Mouse (Mus musculus) CD8-positive naive resting alpha-beta T cell, adult 57 days (primary cell): ENCODE data around the gene Ptpn12. TPM values are rescaled to one million over a fixed set of nuclear protein-coding genes. Genes with fewer than 3 reads are reported as not detected.

Experiments
- total RNA-seq: library from RNA; stranded (reverse); gene quantifications from one replicate; pipeline ENCODE4 v1.2.4, GENCODE M21; 2023

Gene Ptpn12
- total RNA-seq = 40.8 TPM

DNA sequence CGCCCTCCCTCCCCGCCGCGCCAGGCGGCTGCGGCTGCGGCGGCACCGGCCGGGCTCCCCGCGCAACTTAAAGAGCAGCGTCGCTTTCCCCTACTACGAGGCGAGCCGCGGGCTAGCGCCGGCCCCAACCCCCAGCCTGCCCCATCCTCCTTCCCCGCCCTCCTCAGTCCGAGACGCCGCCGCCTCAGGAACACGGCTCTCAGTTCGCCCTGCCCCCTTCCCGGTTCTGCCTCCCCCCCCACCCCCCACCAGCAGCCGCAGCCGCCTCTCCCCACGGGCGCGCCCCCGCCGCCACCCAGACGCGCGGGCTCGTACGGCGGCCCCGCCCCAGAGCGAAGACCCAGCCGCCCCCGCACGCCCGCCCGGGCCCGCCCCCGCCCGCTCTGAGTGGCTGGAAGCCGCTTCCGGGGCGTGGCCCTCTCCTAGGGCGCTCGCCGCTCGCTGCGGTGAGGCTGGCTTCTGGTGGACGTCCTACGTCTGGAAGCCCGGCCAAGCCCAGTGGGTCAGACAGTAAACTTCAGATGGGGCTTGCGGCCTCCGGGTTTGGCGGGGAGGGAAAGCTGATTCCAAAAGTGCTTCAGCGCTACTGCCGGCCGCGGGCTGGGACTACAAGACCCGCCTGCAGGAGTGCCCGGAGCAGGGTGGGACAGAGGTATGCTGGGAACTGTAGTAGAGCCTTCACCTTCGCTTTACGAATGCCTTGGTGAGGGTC, at the start of gene Ptpn12:
Gene Ptpn12 (minus strand): TSS at position 92 of the 712 bp plus-strand sequence.

DNA sequence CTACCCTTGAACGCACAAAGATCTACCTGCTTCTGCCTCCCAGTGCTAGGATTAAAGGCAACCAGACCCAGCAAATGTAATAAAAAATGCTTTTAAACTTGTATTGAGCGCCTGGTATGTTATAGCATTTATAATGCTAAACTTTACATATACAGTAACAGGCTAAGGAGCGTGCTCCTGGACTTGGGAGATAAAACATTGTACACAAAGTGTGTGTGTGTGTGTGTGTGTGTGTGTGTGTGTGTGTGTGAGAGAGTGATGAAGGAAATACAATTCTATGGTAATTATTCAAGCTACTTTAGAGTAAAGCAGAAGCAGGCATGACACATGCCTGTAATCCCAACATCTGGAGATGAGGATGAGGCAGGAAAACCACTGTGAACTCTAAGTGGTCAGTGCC, 99.4 kb downstream of the Ptpn12 start, which contains the start of gene Rsbn1l:
Gene Rsbn1l (minus strand): TSS at position 101 of the 400 bp plus-strand sequence.

Other genes with a start within 250 kb of the Ptpn12 start
- 17.0 TPM for gene Phtf2, start 173.8 kb downstream of the Ptpn12 start, total RNA-seq
- gene Tmem60, start 173.7 kb downstream of the Ptpn12 start, total RNA-seq = 7.9 TPM
- 54.1 TPM for gene Rsbn1l, start 99.5 kb downstream of the Ptpn12 start, total RNA-seq
- gene Gsap, start 130.3 kb upstream of the Ptpn12 start, total RNA-seq = 10.2 TPM